Mouse (Mus musculus): ENCODE data around the gene Grm1.
"Not testable (repeated sequence)": the region's sequence is repeated elsewhere in the genome, so short reads cannot be mapped to it uniquely, and the experiment has no call there.

Grm1 gene

DNA sequence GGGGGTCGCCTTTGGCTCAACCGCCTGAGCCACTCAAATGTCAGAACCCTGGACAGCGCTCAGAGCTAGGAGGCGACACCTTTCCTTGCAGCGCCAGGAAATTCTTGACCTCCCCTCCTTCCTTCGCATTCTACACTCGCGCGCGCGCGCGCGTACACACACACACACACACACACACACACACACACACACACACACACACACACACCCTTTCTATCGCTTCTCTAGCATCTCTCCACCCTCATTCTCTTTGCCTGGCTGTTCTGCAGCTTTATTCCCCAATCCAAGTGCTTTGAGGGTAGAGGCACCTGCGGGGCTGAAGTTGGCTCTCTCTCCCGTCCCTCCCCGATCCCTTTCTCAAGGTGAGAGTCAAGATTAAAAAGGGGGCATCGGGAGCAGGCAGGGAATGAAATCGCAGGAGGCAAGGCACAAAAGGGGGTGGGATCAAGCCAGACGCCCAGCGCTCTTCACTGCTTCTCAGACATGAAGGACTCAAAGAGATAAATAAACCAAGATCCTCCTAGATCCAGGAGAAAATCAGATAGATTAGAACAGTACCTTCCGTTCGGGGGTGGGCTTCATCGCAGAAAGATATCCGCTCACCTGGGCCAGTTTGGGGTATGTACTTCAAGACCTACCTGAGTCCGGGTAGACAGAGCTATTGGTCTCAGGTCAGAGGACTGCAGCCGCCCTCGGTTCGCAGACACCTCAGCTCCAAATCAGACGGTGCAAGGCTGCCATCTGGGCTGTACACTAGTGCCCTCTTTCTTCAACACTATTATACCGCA, at the start of gene Grm1:
Gene Grm1 (minus strand): TSS at position 746 of the 788 bp plus-strand sequence.
- no peak for DNase-seq (ENCODE audit: low read depth, low spot score)

DNA sequence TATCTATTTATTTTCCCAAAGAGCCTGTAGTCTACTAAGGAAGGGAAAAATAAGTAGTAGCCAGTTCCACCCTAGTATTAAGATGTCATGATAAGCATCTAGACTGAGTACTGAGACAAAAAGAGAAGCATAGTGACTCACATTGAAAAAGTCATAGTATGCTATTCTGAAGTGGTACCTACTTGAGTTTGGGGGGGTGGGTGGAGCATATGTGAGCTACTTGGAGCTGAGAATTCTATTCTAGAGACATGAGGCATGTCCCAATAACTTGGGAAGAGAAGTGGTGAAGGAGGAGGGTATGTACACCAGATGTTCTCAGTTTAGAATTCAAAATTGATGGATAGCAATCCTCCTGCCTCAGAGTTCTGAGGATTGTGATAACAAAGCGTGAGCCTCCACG, 39.6 kb upstream of the Grm1 start:
- no peak for DNase-seq (ENCODE audit: low read depth, low spot score)

DNA sequence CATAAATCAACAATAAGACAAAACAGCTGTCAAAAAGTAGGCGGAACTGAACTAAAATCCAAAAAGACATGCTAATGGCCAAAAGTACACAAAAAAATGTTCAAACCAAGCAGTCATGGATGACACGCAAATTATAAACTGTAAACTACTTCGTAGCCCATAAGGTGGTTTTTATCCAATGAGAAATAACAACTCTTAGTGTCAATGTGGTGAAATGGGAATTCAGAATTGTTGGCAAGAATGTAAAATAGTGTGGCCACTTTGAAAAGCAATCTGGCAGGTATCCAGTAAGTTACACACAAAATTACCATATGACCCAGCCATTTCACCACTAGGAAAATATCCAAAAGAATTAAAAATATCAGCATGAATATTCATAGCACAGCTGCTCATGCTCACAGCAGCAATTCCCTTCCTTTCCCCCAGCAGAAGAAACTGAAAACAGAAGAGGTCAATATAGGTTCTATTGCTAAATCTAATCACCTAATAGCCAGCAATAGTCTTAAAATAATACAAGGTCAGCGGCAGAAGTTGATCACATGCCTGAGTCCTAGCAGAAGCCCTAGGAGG, 16.4 kb upstream of the Grm1 start:
- no peak for DNase-seq (ENCODE audit: low read depth, low spot score)

DNA sequence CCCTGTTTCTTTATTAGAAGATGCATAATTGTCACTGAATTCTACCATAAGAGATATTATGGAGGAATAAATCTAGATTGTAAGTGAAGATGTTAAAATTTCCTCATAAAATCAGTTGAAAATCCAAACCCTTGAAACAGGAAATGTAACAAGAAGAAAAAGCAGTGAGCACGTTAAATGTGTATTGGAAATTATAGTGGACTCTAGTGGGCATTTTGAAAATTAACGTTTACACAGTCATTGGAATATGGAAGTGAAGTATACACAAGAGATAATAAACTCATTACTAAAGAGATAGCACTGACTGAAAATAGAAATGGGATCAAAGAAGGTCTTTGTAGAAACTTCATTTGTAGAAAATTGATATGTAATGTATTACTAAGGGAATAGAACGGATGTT, 4.2 kb upstream of the Grm1 start:
- no peak for DNase-seq (ENCODE audit: low read depth, low spot score)

DNA sequence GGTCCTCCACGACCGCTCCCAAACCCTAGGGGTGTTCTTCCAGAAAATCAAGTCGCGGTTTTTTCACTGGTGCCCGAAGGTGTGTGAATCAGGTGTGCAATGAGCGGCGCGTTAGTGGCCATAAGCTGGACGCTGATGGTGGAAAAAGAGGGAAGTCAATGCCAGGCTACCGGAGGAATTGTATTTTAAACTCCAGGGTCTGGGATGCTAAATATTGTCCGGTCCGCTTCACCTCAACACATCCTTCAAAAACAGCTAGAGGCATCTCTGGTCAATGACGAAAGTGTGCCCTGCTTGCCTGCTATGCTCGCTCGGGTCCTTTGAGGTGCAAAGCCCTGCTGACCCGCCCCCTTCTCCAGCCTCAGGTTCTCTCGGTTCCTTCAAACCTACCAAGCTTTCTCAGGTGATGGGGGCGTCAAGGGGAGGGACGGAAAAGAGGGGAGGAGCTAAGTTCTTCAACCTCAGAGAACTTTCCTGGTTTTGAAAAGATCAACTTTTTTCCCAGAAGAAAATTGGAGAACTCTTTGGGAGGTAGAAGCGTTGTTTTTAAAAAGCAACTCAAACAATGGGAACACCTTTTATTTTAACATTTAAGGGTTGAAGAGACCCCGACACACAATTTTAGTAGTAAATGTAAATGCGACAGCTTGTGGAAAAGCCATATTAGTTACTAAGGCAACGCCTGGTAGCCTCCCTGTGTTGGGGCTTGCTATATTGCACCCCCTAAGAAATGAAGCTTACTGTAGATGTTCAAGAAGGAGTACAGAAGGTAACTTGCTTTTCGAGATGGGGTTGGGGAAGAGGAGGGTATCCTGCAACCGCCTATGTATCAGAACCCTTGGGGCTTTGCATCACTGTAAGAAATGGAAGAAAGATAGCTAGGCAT, 1.2 kb downstream of the Grm1 start:
- DNase-seq (ENCODE audit: low read depth, low spot score): no peak

DNA sequence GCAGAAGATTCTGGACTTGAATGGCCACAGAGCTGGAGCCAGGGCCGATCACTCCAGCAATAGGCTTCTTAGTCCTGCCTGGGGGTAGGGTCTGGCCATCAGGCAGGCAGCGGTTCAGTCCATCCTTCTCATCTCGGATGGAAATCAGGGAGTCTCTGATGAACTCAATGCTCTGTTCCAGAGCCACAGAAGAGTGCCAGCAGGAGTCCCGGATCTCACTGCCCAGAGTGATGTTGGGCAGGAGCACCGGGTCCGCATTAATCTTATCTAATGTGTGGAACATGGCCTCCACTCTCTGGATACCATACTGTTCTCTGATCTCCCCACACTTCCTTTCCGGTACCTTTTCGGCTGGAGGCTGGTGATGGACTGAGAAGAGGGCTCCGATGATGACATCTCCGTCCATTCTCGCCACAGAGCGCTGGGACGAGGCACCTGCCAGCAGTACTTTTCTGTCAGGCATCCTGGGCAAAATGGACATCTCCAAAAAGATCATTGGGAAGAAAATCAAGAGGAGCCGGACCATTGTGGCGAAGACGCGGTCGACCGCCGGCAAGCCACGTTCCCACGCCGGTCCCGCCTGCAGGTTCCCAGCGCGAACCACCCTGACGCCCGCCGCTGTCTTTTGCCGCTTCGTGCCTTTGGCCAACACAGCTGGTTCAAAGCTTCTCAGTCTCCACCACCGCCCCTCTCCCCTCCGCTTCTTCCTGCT, 2.0 kb downstream of the Grm1 start:
- no peak for DNase-seq (ENCODE audit: low read depth, low spot score)

DNA sequence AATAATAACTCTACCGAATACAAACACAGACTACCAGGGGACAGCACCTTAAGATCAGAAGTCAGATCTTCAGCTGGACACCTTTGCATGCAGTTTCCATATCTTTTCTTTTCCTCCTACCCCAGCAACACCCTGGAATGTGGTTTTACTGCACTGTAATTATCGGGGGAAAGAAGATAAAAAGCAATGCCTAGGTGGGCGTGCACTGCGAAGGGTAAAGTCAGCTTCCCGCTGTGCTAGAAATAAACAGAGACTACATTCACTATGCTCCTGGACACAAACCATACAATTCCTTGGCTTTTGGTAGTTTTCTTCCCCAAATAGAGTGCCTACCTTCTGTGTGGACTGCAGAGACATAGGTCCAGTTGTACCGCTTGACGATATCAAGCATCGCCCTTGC, 2.6 kb downstream of the Grm1 start:
- DNase-seq (ENCODE audit: low read depth, low spot score): no peak

DNA sequence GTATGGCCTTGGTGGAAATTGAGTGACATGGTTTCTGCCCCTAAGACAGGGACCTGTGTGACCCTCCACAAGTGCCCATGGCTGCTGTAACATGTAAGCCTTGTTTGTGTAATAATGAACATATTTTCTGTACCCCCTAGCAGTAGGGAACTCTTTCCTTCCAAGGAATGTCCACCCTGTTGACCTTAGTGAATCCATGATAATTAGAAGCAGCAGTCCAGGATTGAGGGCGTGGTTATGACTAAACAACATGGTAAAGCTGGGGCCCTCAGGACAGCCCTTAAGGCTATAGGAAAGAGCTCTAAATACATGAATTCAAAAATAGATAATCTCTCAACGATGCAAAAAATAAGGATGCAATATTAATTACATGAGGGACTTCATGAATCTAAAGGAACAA, 17.0 kb downstream of the Grm1 start:
- DNase-seq (ENCODE audit: low read depth, low spot score): no peak

DNA sequence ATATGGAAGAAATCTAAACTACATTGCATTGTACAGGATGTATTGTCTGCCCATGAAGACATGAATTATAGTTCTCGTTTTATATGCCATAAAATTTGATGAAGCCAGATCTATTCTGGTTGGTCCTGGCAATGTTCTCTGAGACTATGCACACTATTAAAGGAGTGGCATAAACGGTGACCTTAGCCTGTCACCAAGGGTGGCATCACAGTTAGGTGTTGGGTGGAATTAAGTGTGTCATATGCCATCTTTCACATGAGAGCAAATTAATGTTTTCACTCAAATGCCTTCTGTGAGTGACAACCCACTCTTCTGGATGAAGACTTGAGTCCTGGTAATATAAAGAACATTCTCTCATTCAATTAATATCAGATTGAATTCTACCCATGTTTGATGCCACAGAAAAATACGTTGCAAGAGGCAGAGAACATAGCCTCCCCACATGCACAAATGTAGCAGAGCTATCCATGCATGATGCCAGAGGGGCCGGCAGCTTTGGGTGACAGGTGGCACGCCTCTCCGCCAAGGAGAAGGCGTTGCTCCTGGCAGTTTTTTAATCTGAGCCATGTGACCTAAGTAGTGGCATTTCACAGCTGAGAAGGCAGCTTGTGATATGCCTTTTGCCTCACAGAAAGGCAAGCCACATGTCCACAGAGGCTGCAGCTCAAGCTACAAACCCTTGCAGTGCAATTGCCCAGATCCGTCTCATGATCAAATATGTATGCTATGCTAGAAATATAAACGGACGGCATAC, 20.7 kb downstream of the Grm1 start:
- DNase-seq (ENCODE audit: low read depth, low spot score): no peak

DNA sequence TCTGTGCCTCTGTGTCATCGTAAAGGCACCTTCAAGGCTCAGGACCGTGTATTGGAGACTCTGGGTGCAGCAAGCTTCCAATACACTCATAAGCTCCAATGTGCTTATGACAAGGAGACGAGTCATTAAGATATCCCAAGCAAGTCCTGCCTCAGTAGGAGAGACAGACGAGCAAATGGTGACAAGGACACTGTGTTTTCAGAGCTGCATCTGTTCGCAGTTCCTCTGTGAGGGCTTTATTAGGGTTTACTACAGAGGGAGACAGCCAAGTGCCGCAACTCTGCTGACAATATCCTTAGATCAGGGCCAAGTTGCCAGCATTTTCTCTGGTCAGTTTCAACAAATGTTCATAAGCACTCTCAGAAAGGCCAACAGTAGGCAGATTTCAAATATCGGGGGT, 32.8 kb downstream of the Grm1 start:
- DNase-seq (ENCODE audit: low read depth, low spot score): no peak

DNA sequence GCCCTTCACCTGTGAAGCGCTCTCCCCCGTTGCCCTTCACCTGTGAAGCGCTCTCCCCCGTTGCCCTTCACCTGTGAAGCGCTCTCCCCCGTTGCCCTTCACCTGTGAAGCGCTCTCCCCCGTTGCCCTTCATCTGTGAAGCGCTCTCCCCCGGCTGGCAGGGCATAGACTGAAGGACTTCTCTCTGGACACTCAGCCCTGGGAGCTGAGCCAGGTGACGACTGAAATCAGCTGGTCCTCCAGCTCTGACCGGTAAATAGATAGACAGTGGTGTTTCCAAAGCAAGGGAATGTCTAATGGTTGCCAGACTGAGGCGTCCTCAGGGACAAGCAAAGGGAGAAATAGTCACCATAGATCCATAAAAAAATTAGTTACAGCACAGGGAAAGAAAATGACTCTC, 36.7 kb downstream of the Grm1 start:
- DNase-seq (ENCODE audit: low read depth, low spot score): not testable (repeated sequence)

DNA sequence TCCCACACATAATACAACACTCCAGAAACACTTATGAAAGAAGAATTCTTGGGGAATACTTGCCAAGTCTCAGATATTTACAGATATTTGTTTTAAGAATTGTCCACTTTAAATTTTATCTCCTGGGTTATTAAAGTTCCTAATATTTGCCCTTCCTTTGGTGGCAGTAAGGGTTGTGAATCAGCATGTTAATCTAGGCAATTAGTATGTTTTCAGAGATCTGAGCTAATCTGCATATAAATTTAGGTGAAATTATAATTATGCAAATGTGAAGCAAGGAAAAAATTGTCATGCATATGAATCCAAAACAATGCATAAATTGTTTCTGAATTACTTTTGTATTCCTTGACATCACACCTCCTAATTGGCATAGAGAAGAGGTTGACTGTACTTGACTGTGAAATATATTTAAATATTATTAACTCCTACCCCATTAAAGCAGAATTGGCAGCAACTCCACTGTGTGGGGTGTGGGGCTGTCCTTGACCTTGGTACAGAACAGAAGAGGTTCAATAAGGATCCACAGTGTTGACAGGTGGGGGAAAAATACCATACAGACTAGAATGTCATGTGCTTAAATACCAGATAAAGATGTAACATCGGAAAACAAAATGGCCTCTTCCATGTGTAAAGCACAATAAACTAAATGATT, 37.6 kb downstream of the Grm1 start:
- no peak for DNase-seq (ENCODE audit: low read depth, low spot score)

DNA sequence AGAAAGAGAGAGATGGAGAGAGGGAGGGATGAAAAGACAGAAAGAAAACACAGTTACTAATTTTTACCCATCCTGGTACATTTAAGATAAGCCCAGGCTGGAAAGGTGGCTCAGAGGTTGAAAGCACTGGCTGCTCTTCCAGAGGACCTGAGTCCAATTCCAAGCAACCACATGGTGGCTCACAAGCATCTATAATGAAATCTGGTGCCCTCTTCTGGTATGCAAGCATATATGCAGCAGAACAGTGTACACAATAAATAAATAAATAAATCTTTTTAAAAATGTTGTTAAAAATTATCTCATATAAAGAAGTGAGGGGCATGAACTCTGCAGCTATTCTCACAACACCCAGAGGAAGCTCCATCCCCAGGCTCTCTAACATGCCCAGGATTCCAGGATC, 42.8 kb downstream of the Grm1 start:
- no peak for DNase-seq (ENCODE audit: low read depth, low spot score)

DNA sequence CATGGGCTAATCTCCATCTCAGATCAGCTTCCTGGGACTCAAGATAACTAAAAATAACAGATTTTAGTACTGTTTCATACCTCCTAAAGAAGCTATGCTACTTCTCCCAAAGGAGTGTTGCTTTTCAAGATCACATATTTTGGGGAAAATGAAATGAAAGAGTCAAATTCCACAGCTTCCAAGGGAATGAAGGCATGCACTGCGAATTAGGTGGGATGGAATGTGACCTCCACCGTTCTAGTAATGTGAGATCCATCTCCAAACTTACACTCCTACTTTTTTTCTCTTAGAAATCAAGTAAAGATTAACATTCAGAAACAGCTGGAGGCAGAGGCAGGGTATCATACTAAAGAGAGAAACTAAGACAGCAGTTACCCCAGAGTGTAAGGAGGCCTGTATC, 49.9 kb downstream of the Grm1 start:
- no peak for DNase-seq (ENCODE audit: low read depth, low spot score)

DNA sequence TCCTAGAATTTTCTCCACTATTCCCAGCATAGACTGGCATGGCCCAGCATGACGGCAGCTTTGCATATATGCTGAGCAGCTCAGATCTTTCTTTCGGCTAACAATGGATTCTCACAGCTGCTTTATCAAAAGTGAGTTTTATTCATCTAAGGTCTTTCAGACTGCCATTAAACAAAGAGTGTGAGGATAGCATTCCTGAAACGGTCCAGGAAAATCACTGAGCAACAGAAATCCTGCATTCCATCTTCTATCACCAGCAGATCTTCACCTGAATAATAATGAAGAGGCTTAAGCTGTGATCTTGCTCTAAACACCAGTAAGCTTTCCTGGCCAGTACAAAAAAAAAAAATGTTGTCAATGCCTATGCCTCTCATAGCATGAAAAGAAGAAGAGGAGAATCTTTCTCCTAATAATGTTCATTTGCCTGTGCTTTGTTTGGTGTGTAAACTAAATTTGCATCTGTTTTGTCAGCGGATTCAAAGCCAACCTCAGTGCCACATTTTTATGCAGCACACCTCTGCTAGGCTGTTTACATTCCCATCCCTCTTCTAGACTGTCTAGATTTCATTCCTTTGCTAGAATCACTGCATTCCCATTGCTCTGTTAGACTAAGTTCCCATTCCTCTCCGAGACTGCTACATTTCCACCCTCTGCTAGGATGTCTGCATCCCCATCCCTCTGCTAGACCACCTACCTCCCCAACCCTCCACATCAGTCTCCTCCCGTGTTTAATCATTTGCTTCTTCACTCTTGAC, 56.2 kb downstream of the Grm1 start:
- no peak for DNase-seq (ENCODE audit: low read depth, low spot score)

DNA sequence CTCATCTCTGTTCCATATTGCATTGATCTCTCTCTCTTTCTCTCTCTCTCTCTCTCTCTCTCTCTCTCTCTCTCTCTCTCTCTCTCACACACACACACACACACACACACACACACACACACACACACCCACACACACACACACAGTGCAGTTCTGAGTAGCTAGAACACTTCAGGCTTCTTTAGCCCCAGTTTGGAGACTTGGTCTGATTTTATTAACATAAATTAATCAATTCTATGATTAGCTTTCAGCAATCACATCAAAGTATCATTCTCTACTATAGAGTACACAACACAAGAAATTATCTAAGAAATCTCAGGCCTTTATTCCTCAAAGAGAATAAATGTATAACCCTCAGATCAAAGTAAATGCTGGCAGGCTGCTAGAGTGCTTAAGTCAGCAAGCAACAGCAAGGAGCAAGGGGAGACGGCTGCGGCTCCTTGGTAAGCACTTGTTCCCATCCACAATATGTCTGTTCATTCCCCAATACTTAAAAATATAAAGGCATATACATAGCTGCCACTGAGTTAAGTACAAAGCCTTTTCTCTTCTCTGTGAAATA, 63.1 kb downstream of the Grm1 start:
- no peak for DNase-seq (ENCODE audit: low read depth, low spot score)

DNA sequence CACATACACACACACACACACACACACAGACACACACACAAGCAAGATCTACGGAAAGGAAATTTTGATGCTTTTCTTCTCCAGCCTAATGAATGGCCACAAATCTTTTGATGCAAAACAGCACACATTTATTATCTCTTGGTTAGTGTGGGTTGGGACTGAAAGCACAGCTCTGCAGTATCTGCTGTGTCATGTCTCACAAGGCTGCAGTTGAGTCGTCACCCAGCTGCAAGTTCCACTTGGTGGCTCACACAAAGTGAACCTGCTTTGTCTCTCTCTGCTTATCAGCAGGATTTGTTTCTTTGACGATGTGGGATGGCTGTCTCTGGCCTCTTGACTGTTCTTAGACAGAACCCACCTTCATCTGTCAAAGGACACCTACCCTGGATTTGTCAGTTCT, 68.5 kb downstream of the Grm1 start:
- DNase-seq (ENCODE audit: low read depth, low spot score): no peak

DNA sequence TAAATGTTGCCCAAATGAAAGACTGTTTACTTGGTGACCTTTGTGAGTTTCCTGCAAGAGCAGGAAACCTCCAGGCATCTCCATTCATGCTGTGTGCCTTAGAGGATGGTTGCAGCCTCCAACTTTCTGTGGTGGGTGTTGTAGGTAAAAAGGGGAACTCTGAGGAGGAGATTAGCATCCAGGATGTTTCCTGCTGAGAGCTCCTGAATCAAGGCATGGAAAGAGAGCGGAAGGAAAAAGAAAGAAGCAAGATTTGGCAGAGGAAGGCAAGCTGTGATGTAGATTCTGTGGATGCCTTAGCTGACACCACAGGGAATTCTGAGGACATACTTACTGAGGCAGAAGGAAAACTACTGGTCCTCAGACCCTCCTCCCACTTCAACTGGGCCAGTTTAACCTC, 85.4 kb downstream of the Grm1 start:
- DNase-seq (ENCODE audit: low read depth, low spot score): no peak

DNA sequence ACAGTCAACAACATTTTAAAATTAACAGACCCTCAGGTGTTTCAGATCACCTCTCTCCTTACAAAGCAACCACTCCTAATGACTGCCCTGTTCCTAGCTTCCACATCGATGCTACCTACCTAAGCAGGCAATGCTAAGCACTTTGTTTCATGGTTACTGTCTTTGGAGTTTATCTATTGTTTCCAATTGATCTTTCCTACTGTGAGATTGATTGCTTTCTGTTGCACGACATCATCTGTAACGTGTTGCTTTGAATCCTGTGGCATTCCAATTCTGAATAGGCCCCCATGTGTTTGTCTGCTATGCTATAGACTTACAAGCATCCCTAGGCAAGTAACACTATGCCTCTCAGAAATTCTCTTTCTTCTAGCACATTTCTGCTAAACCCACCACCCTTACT, 90.4 kb downstream of the Grm1 start:
- DNase-seq (ENCODE audit: low read depth, low spot score): no peak

DNA sequence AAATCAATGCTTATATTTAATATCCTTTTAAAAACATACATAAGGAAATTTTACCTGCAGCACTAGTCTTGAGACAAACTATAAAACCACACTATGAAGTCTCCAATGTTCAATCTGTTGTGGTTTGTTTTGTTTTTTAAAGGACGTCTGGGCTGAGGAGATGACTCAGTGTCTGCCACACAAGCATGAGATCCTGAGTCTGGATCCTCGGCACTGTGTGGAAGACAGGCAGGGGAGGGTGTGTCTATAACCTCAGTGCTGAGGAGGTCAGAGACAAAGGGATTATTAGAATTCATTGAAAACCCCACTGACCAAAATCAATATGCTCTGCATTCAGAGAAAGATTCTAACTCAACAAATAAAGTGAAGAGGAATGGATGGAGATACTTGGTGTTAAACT, 110.8 kb downstream of the Grm1 start:
- DNase-seq (ENCODE audit: low read depth, low spot score): no peak
